Mouse (Mus musculus) liver, embryonic 16.5 days (tissue): Measurements from ENCODE around the gene Arfip1. TPM values are rescaled to one million over a fixed set of nuclear protein-coding genes. Genes with fewer than 3 reads are reported as not detected.

Source experiments
- ATAC-seq: fragments of 200-750 bp; cut with Nextera tagmentation; 2 replicates; pipeline ENCODE4 v1.8.0; 2017; ENCODE audit warnings: low read depth, mild to moderate bottlenecking, moderate number of reproducible peaks, moderate library complexity
- H3K27ac ChIP-seq: fragments of 300-500 bp; sonication (generic); 2 replicates; pipeline ENCODE4 v1.5.1; 2014; ENCODE audit warnings: mild to moderate bottlenecking, low read length
- H3K27me3 ChIP-seq: fragments of 300-500 bp; sonication (generic); 2 replicates; pipeline ENCODE4 v1.6.1; 2014; ENCODE audit warnings: low read depth, low read length, mixed read lengths; ENCODE audit not compliant: control insufficient read depth, insufficient read depth
- H3K36me3 ChIP-seq: fragments of 300-500 bp; sonication (generic); 2 replicates; pipeline ENCODE4 v1.6.1; 2014; ENCODE audit warnings: mild to moderate bottlenecking; ENCODE audit not compliant: control insufficient read depth, insufficient read depth
- H3K4me1 ChIP-seq: fragments of 300-500 bp; sonication (generic); 2 replicates; pipeline ENCODE4 v1.6.1; 2014; ENCODE audit warnings: low read depth, low read length, mixed read lengths; ENCODE audit not compliant: control insufficient read depth
- H3K4me2 ChIP-seq: fragments of 300-500 bp; sonication (generic); 2 replicates; pipeline ENCODE4 v1.6.1; 2014; ENCODE audit warnings: low read depth, low read length, mixed read lengths
- H3K4me3 ChIP-seq: fragments of 300-500 bp; sonication (generic); 2 replicates; pipeline ENCODE4 v1.5.1; 2014; ENCODE audit warnings: low read depth, mild to moderate bottlenecking, low read length
- H3K9ac ChIP-seq: fragments of 300-500 bp; sonication (generic); 2 replicates; pipeline ENCODE4 v1.6.1; 2014; ENCODE audit warnings: low read depth, low read length
- H3K9me3 ChIP-seq: fragments of 300-500 bp; sonication (generic); replicated peaks from 2 replicates; pipeline ENCODE4 v1.6.1; 2016; ENCODE audit warnings: low read length; ENCODE audit not compliant: control insufficient read depth
- WGBS: fragments of 180-500 bp; shearing (Covaris S2); extraction: QIAGEN DNeasy Blood & Tissue Kit; methylation state at CpG from one replicate; pipeline ENCODE4 v1.1.7; 2014; ENCODE audit not compliant: insufficient replicate concordance; 5-methylcytosine and 5-hydroxymethylcytosine counted together
- polyA plus RNA-seq: library from polyadenylated mRNA; unstranded; fragments of >200 nt; fragmentation: Nextera tagmentation; extraction: Ambion mirVana; gene quantifications from 2 replicates; pipeline ENCODE4 v1.2.1, GENCODE M21; 2015

The Arfip1 gene
- polyA plus RNA-seq, 1 experiment from 2014 or later, result 9.6 TPM

DNA sequence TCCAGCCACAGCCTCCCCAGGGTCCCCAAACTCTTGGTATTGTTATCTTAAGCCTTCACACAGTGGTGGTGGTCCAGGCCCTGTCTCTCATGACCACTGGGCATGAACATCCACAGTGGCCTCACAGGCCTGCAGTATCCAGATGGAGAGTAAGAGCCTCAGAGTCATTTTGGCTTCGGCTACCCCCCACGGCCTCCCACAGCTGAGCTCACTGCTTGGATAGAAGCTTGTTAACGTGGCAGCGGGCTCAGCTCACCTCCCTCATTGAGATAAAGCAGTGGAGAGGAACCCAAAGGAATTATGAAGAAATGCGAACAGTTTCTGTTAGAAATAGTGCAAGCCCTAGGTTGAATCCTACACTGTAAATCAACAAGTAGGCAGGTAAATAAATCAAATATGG lies 134.6 kb downstream of the Arfip1 start:
- Histone ChIP-seq H3K27ac (no peak overlapping the region), H3K9ac (no peak overlapping the region), H3K9me3 (no peaks in the 10 kb centered on the region), H3K4me2 (no peak overlapping the region), H3K27me3 (no peaks in the 10 kb centered on the region), H3K36me3 (peaks cover 89% of the 10 kb centered on the region), H3K4me1 (no peaks in the 10 kb centered on the region), H3K4me3 (no peak overlapping the region)
- WGBS, result 86% methylated on average over 5 of the region's 5 CpGs
- no peak for ATAC-seq

Other genes starting within 250 kb of the Arfip1 start
- gene Fhdc1, start 102.2 kb downstream of the Arfip1 start, polyA plus RNA-seq, result 50.0 and 59.2 TPM in 2 replicates
- gene Tigd4, start 10.9 kb upstream of the Arfip1 start, polyA plus RNA-seq, result 0.05 TPM in 1 of 2 replicates, not detected in the other
- 2.2 and 2.8 TPM in 2 replicates for gene Tmem154, start 83.6 kb upstream of the Arfip1 start, polyA plus RNA-seq
- 2.8 TPM in 2 replicates for gene Fbxw7, start 232.6 kb upstream of the Arfip1 start, polyA plus RNA-seq